Mouse (Mus musculus): ENCODE data around the gene Eif4e2.

- TF ChIP-seq CTCF (IDR thresholded peaks at IDR 0.05; ENCODE audit: borderline replicate concordance, insufficient read depth, low read length) = no peak
- no peak for TF ChIP-seq POLR2A (IDR thresholded peaks at IDR 0.05; ENCODE audit: low read depth, low read length)
These were observed 51.5 kb downstream of the Eif4e2 start for GRCm38 (mm10) chr1:87265200-87265599.

All from embryonic fibroblast, embryonic 13.5 days (primary cell).